Mouse (Mus musculus) heart, postnatal 0 days (tissue): ENCODE results near the gene Tmem268. TPM values are rescaled to one million over a fixed set of nuclear protein-coding genes. Genes with fewer than 3 reads are reported as not detected.

Source experiments
- ATAC-seq: fragments of 200-750 bp; cut with Nextera tagmentation; 2 replicates; pipeline ENCODE4 v1.8.0; 2017; ENCODE audit warnings: low read depth, moderate number of reproducible peaks, moderate library complexity; ENCODE audit not compliant: insufficient read depth
- DNase-seq: peaks from one replicate; pipeline ENCODE4 v3.0.0-alpha.2; 2016; ENCODE audit warnings: low spot score
- H3K27ac ChIP-seq: fragments of 300-500 bp; sonication (generic); 2 replicates; pipeline ENCODE4 v1.5.1; 2014; ENCODE audit warnings: low read depth, mild to moderate bottlenecking
- H3K27me3 ChIP-seq: fragments of 300-500 bp; sonication (generic); 2 replicates; pipeline ENCODE4 v1.6.1; 2014; ENCODE audit warnings: low read length, mixed read lengths; ENCODE audit not compliant: control insufficient read depth, insufficient read depth
- H3K36me3 ChIP-seq: fragments of 300-500 bp; sonication (generic); replicated peaks from 2 replicates; pipeline ENCODE4 v1.6.1; 2014; ENCODE audit warnings: low read length, mixed read lengths; ENCODE audit not compliant: control insufficient read depth, insufficient read depth
- H3K4me1 ChIP-seq: fragments of 300-500 bp; sonication (generic); 2 replicates; pipeline ENCODE4 v1.6.1; 2014; ENCODE audit warnings: antibody characterized with exemption; ENCODE audit not compliant: control insufficient read depth, insufficient read depth
- H3K4me2 ChIP-seq: fragments of 300-500 bp; sonication (generic); 2 replicates; pipeline ENCODE4 v1.6.1; 2014; ENCODE audit warnings: low read depth, mild to moderate bottlenecking, low read length, moderate library complexity
- H3K4me3 ChIP-seq: fragments of 300-500 bp; sonication (generic); 2 replicates; pipeline ENCODE4 v1.5.1; 2014; ENCODE audit warnings: low read depth, low read length
- H3K9ac ChIP-seq: fragments of 300-500 bp; sonication (generic); replicated peaks from 2 replicates; pipeline ENCODE4 v1.6.1; 2014; ENCODE audit warnings: low read depth, low read length, mixed read lengths
- H3K9me3 ChIP-seq: fragments of 300-500 bp; sonication (generic); replicated peaks from 2 replicates; pipeline ENCODE4 v1.6.1; 2016; ENCODE audit warnings: low read length; ENCODE audit not compliant: control insufficient read depth
- CTCF ChIP-seq: IDR thresholded peaks from 2 replicates; pipeline ENCODE4 v1.5.1; 2016; ENCODE audit warnings: antibody characterized with exemption, control low read depth, low read depth
- EP300 ChIP-seq: IDR thresholded peaks from 2 replicates; pipeline ENCODE4 v1.6.1; 2016; ENCODE audit warnings: antibody characterized with exemption, low read depth
- WGBS: fragments of 180-500 bp; shearing (Covaris S2); extraction: QIAGEN DNeasy Blood & Tissue Kit; methylation state at CpG from one replicate; pipeline ENCODE4 v1.1.7; 2014; 5-methylcytosine and 5-hydroxymethylcytosine counted together
- polyA plus RNA-seq: library from polyadenylated mRNA; unstranded; fragments of >200 nt; fragmentation: Nextera tagmentation; extraction: Ambion mirVana; gene quantifications from 2 replicates; pipeline ENCODE4 v1.2.1, GENCODE M21; 2015
- total RNA-seq: library from RNA; depleted of rRNA; stranded (reverse); fragments of >200 nt; gene quantifications from 2 replicates; pipeline ENCODE4 v1.2.3, GENCODE M21; 2014; ENCODE audit warnings: low replicate concordance

Tmem268 gene
- total and polyA plus RNA-seq, 2 experiments from 2014 or later = 4.6 to 5.2 TPM

DNA sequence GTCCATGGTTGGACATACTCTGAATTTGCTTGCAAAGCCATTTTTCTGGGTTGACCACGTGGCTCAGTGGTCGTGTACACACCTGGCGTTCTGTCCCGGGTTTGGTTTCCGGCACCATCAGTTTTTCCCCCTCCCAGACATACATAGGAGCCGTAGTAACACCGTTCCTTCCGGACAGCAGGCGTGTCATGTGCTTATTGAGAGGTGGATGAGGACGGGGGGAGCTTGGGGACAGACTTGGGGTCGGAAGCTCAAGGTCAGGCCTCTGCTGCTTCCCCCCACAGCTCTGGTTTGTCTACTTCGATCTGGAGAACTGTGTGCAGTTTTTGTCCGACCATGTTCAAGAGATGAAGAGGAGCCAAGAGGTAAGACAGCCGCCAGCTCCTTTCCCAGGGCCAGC is 21.1 kb downstream of the Tmem268 start:
- Histone ChIP-seq H3K27ac (no peak overlapping the region), H3K4me2 (no peak overlapping the region), H3K4me3 (no peak overlapping the region), H3K27me3 (no peaks in the 10 kb centered on the region), H3K4me1 (no peaks in the 10 kb centered on the region), H3K36me3 (peaks cover 10% of the 10 kb centered on the region; the same call in 1 of the 2 replicates), H3K9me3 (no peaks in the 10 kb centered on the region), H3K9ac (no peak overlapping the region)
- ATAC-seq (no peak), DNase-seq (no peak)
- WGBS = 83% methylated on average over 14 of the region's 14 CpGs
- no peak for TF ChIP-seq EP300

DNA sequence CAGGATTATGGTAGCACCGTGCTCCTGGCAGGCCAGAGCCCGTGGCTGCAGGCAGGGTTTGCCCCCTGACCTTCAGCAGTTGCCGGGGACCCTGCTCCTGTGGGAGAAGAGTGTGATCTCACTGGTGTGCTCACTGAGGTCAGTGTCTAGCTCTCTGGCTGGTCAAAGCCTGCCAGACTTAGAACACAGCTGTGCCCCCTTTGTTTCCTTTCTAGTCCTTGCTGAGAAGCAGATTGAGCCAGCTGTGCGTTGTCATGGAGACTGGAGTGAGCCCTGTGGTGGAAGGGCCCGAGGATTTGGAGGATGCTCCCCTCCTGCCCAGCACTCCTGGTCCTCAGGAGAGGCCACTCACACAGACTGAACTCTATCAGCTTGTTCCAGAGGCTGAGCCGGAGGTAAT is 21.5 kb downstream of the Tmem268 start:
- 58% methylated on average over 6 of the region's 6 CpGs for WGBS
- Histone ChIP-seq H3K4me3 (no peak overlapping the region), H3K9ac (no peak overlapping the region), H3K9me3 (no peaks in the 10 kb centered on the region), H3K27me3 (no peaks in the 10 kb centered on the region), H3K4me1 (no peaks in the 10 kb centered on the region), H3K27ac (no peak overlapping the region), H3K4me2 (no peak overlapping the region), H3K36me3 (peaks cover 10% of the 10 kb centered on the region; the same call in 1 of the 2 replicates)
- no peak for DNase-seq
- no peak for ATAC-seq
- no peak for TF ChIP-seq CTCF

DNA sequence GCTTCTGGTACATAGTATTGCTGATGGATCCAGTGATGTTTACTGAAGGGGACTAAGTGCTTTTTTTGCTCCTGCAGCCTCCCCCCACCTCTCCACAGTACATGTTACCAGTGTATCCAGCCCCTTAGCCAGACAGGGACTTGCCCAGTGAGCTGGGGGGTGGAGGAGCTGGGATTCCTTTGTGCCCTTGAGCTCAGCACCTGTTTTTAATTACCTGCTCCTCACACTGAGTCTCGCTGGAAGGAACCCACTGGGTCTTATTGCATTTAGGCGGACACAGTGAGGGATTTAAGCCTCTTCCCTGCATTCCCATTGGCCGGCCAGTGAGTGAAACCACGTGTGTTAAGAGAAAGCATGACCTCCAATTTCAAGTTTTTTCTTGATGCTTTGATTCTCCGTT is 24.0 kb downstream of the Tmem268 start:
- no peak for TF ChIP-seq EP300
- no peak for TF ChIP-seq CTCF
- Histone ChIP-seq H3K4me3 (no peak overlapping the region), H3K9ac (no peak overlapping the region), H3K27me3 (no peaks in the 10 kb centered on the region), H3K4me1 (no peaks in the 10 kb centered on the region), H3K36me3 (peaks cover 7% of the 10 kb centered on the region; the same call in 1 of the 2 replicates), H3K27ac (no peak overlapping the region), H3K9me3 (no peaks in the 10 kb centered on the region), H3K4me2 (no peak overlapping the region)
- 80% methylated on average over 5 of the region's 5 CpGs for WGBS
- DNase-seq (no peak), ATAC-seq (no peak)

DNA sequence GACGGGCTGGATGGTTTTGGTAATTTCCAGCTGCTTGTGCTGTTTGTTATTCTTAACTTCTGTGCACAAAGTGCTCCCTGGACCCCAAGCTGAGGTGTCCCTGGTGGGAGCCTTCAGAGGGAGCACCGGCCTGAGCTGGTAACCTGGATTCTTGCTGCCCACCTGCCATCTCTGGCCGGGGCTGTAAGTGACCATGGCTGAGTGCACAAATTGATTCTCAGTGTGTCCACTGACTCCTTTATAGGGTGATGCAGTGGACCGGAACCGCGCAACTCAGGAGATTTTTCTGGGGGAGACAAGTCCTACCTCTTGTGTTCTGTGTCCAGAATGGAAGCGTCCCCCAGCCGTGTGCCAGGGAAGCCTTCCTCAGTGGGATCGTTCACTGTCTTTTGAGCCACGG is 26.6 kb downstream of the Tmem268 start:
- Histone ChIP-seq H3K27ac (no peak overlapping the region), H3K36me3 (peaks cover 6% of the 10 kb centered on the region; the same call in 1 of the 2 replicates), H3K9ac (no peak overlapping the region), H3K4me2 (no peak overlapping the region), H3K9me3 (no peaks in the 10 kb centered on the region), H3K27me3 (no peaks in the 10 kb centered on the region), H3K4me3 (no peak overlapping the region), H3K4me1 (no peaks in the 10 kb centered on the region)
- no peak for TF ChIP-seq EP300
- no peak for TF ChIP-seq CTCF
- 92% methylated on average over 10 of the region's 10 CpGs for WGBS
- DNase-seq (no peak), ATAC-seq (no peak)

DNA sequence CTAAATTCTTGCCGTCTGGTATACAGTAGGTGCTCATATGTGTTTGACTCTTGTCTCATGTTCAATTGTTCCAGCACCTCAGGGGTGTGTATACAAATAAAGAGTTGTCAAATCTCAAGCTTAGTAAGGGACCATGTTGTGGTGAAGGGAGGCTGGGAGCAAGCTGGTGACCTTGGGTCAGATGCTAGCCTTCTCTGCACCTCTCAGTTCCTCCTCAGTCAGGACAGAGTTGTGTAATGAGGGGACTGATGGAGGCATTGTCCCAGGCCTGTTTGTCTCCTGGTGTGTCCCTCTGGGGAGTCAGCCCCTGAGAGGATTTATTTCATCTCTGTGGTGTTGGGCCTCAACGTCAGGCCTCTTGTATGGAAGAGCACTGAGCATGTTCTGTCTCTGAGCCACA is 27.7 kb downstream of the Tmem268 start:
- DNase-seq (no peak), ATAC-seq (no peak)
- Histone ChIP-seq H3K27me3 (no peaks in the 10 kb centered on the region), H3K27ac (no peak overlapping the region), H3K9ac (no peak overlapping the region), H3K9me3 (no peaks in the 10 kb centered on the region), H3K36me3 (peaks cover 6% of the 10 kb centered on the region; the same call in 1 of the 2 replicates), H3K4me3 (no peak overlapping the region), H3K4me2 (no peak overlapping the region), H3K4me1 (no peaks in the 10 kb centered on the region)
- TF ChIP-seq CTCF = no peak
- TF ChIP-seq EP300 = no peak
- 89% methylated on average over 2 of the region's 2 CpGs for WGBS

DNA sequence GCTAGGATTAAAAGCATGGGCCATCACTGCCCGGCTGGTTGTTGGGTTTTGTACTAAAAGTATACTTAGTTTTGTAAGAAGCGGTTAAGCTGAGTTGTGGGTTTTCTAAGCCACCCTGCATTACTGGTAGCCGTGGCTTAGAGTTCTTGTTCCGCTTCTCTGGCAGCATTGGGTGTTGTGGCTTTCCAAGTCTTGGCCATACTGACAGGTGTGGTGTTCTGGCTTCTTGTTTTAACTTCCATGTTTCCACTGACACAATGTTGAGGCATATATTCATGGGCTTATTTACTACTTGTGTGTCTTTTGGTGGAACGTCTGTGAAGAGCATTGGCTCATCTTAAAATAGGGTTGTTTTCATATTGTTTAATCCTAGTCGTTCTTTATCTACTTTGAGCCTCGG is 31.4 kb downstream of the Tmem268 start:
- WGBS = 71% methylated on average over 7 of the region's 7 CpGs
- Histone ChIP-seq H3K4me3 (no peak overlapping the region), H3K27me3 (no peaks in the 10 kb centered on the region), H3K36me3 (no peaks in the 10 kb centered on the region), H3K4me2 (no peak overlapping the region), H3K9me3 (no peaks in the 10 kb centered on the region), H3K4me1 (peaks cover 8% of the 10 kb centered on the region), H3K27ac (no peak overlapping the region), H3K9ac (no peak overlapping the region)
- ATAC-seq = no peak
- DNase-seq = no peak
- TF ChIP-seq EP300 (no peak), CTCF (no peak)
